Mouse (Mus musculus) liver, embryonic 14.5 days (tissue): Measurements from ENCODE around the gene Srgap3.

Source experiments
- CTCF ChIP-seq: IDR thresholded peaks from 2 replicates; pipeline ENCODE4 v1.5.1; 2016; ENCODE audit warnings: antibody characterized with exemption, low read depth, control low read depth
- EP300 ChIP-seq: IDR thresholded peaks from 2 replicates; pipeline ENCODE4 v1.6.1; 2016; ENCODE audit warnings: antibody characterized with exemption, low read depth

DNA sequence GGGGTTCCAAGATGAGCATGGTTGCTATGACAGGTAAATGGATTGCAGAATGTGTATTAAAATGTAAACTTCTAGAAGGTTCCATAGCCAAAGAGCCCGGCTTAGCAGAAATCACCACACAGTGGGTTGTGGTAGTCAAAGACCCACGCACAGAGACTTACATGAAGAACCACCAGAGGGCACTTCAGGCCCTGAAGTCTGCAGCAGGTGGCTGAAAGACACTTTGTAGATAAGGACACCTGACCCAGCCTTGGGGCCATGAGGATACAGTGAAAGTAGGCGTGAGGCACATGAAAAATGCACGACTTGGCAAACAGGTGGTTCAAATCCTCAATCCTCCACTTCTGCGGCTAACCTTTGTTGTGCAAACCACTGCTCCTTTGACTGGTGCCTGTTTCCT, 229.9 kb downstream of the Srgap3 start:
- TF ChIP-seq CTCF (peak; percentile 54), EP300 (no peak)
